Mouse (Mus musculus): Measurements from ENCODE around the gene Trnp1. TPM values are rescaled to one million over a fixed set of nuclear protein-coding genes. Genes with fewer than 3 reads are reported as not detected.

The Trnp1 gene
- total RNA-seq, 2 experiments from 2014 or later = 0.36 to 0.61 TPM

DNA sequence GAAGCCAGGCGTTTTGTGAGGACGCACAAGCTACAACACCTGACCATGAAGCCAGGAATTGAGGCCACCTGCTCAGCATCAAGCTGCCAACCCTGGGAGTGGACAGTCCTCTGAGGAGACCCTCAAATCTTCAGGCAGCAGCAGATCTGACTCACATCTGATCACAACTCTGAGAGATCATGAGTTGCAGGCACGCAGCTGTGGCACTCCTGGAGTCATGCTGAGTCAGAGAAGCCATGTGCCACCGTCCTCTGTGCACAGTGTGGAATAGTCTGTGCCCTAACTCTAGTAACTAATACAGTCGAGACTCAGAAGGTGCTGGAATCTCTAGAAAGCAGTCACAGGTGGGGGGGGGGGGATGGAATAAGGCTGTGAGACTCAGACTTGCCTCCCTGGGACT is 51.0 kb downstream of the Trnp1 start:
- TF ChIP-seq CTCF (IDR thresholded peaks at IDR 0.05) = no peak
- no peak for DNase-seq
- Histone ChIP-seq H3K27ac (no peak overlapping the region), H3K4me3 (no peak overlapping the region)
- intact Hi-C loops (cut with DNase I) = no loop called here

DNA sequence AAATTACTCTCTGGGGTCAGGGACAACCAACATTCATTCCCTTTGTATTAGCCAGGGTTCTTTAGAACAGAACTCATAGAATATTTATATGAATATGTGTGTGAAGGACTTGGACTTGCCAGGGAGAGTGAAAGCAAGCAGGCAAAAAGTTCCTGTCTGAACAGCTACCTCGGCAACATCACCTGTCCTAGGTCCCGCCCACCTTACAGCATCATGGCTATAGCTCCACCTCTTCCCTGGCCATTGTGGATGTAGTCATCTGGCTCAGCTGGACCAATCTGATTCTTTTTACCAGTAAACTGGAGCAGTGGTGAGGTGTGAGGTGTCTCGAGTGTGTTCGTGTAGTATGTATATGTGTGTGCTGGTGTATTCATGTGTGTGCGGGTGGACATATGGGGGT is 52.6 kb downstream of the Trnp1 start:
- no peak for TF ChIP-seq CTCF (IDR thresholded peaks at IDR 0.05)
- no peak for DNase-seq
- Histone ChIP-seq H3K27ac (no peak overlapping the region), H3K4me3 (no peak overlapping the region)
- intact Hi-C loops (cut with DNase I) = no loop called here

DNA sequence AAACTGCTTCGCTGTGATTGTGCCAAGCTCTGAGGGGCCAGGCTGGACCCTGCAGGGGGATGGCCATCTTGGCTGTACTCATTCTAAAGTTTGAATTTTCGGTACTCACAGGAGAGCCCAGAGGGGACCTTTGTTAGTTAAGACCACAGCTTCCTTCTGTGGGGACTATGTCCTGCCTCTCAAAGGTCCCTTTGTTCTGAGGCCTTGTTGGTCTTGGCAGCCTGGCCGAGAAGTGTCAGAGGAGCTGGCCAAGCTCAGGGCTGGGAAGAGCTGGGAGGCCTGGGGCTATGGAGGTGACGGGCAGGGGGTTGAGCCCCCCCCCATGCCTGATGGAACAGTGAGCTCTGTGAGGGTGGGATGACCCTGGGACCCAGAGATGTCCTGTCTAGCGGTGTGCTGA is 55.3 kb downstream of the Trnp1 start:
- Histone ChIP-seq H3K4me3 (no peak overlapping the region), H3K27ac (no peak overlapping the region; the same call in 1 of the 2 replicates)
- TF ChIP-seq CTCF (IDR thresholded peaks at IDR 0.05) = no peak
- no peak for DNase-seq
- intact Hi-C loops (cut with DNase I) = no loop called here

DNA sequence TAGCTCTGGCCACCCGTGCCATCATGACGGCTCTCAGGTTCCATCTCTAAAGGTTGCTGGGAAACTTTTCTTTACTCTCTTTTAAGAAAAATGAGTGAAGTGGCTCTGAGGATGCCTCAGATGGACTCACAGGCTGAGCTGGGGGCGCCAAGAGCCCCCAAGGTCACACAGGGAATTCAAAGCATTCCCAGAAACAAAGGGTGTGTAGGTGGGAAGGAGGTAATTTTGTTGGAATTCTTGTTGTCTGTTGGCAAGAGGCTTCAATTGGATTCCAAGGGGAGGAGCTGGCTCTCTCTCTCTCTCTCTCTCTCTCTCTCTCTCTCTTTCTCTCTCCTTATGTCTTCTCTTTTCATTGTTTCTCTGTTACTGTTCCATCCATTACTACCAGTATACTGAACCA is 56.2 kb downstream of the Trnp1 start:
- intact Hi-C loops (cut with DNase I) = no loop called here
- no peak for DNase-seq
- Histone ChIP-seq H3K4me3 (no peak overlapping the region), H3K27ac (no peak overlapping the region)
- no peak for TF ChIP-seq CTCF (IDR thresholded peaks at IDR 0.05)

Other genes starting within 250 kb of the Trnp1 start
- not detected for gene Sytl1, start 235.4 kb downstream of the Trnp1 start, total RNA-seq (2021)
- gene Tmem222, start 220.8 kb downstream of the Trnp1 start, total RNA-seq (2021) = 10 to 100 TPM; 21.6 to 25.7 TPM
- gene Wdtc1, start 145.1 kb downstream of the Trnp1 start, total RNA-seq (2021) = 10 to 100 TPM; 86.7 to 93.4 TPM
- gene Slc9a1, start 128.8 kb downstream of the Trnp1 start, total RNA-seq (2021) = 10 to 100 TPM in 1 of 2 experiments, 1 to 10 TPM in 1; 8.1 to 11.7 TPM
- 1 to 10 TPM; 1.1 TPM for gene Tent5b, start 18.4 kb downstream of the Trnp1 start, total RNA-seq (2021)
- gene Kdf1, start 20.4 kb upstream of the Trnp1 start, total RNA-seq (2021) = not detected
- gene Nudc, start 47.4 kb upstream of the Trnp1 start, total RNA-seq (2021) = 10 to 100 TPM; 45.6 to 53.5 TPM
- not detected for gene Nr0b2, start 54.8 kb upstream of the Trnp1 start, total RNA-seq (2021)
- 1 to 10 TPM; 3.0 to 3.2 TPM for gene Gpatch3, start 76.2 kb upstream of the Trnp1 start, total RNA-seq (2021)
- gene Gpn2, start 85.8 kb upstream of the Trnp1 start, total RNA-seq (2021) = 1 to 10 TPM; 4.9 to 6.3 TPM
- 1 to 10 TPM; 1.1 to 1.5 TPM for gene Sfn, start 103.6 kb upstream of the Trnp1 start, total RNA-seq (2021)
- 10 to 100 TPM; 25.4 to 32.3 TPM for gene Zdhhc18, start 151.6 kb upstream of the Trnp1 start, total RNA-seq (2021)
- gene Pigv, start 174.1 kb upstream of the Trnp1 start, total RNA-seq (2021) = 10 to 100 TPM; 10.4 to 11.7 TPM